Mouse (Mus musculus) forebrain, embryonic 12.5 days (tissue): Measurements from ENCODE around the gene Setd4. TPM values are rescaled to one million over a fixed set of nuclear protein-coding genes. Genes with fewer than 3 reads are reported as not detected.

Experiments used
- ATAC-seq: fragments of 200-750 bp; cut with Nextera tagmentation; 2 replicates; pipeline ENCODE4 v1.8.0; 2017; ENCODE audit warnings: moderate TSS enrichment; ENCODE audit not compliant: low FRiP score
- H3K27ac ChIP-seq: fragments of 300-500 bp; sonication (generic); 2 replicates; pipeline ENCODE4 v1.5.1; 2016; ENCODE audit warnings: mild to moderate bottlenecking
- H3K27me3 ChIP-seq: fragments of 300-500 bp; sonication (generic); 2 replicates; pipeline ENCODE4 v1.6.1; 2016; ENCODE audit warnings: mild to moderate bottlenecking
- H3K36me3 ChIP-seq: fragments of 300-500 bp; sonication (generic); replicated peaks from 2 replicates; pipeline ENCODE4 v1.6.1; 2016; ENCODE audit warnings: mild to moderate bottlenecking
- H3K4me1 ChIP-seq: fragments of 300-500 bp; sonication (generic); 2 replicates; pipeline ENCODE4 v1.6.1; 2016
- H3K4me2 ChIP-seq: fragments of 300-500 bp; sonication (generic); 2 replicates; pipeline ENCODE4 v1.6.1; 2016; ENCODE audit warnings: mild to moderate bottlenecking, moderate library complexity
- H3K4me3 ChIP-seq: fragments of 300-500 bp; sonication (generic); replicated peaks from 2 replicates; pipeline ENCODE4 v1.5.1; 2016; ENCODE audit warnings: mild to moderate bottlenecking
- H3K9ac ChIP-seq: fragments of 300-500 bp; sonication (generic); 2 replicates; pipeline ENCODE4 v1.6.1; 2016; ENCODE audit warnings: mild to moderate bottlenecking
- H3K9me3 ChIP-seq: fragments of 300-500 bp; sonication (generic); 2 replicates; pipeline ENCODE4 v1.6.1; 2016
- WGBS: fragments of 180-500 bp; shearing (Covaris S2); methylation state at CpG from one replicate; pipeline ENCODE4 v1.1.7; 2016; 5-methylcytosine and 5-hydroxymethylcytosine counted together
- polyA plus RNA-seq: library from polyadenylated mRNA; unstranded; fragments of >200 nt; fragmentation: Nextera tagmentation; extraction: Ambion mirVana; gene quantifications from 2 replicates; pipeline ENCODE4 v1.2.1, GENCODE M21; 2016

Setd4 gene
- polyA plus RNA-seq, 1 experiment from 2014 or later = 15.8 TPM

GRCm38 (mm10) chr16:93558499-93558898 is 45.4 kb downstream of the Setd4 start:
- Histone ChIP-seq H3K9ac (no peak overlapping the region), H3K9me3 (no peaks in the 10 kb centered on the region), H3K4me3 (no peak overlapping the region), H3K4me1 (no peaks in the 10 kb centered on the region), H3K27me3 (peaks cover 12% of the 10 kb centered on the region; the same call in 1 of the 2 replicates), H3K27ac (no peak overlapping the region), H3K36me3 (no peaks in the 10 kb centered on the region), H3K4me2 (peak overlapping the region; percentile 21; the same call in 1 of the 2 replicates)
- 7% methylated on average over 12 of the region's 12 CpGs for WGBS
- no peak for ATAC-seq

- H3K9ac ChIP-seq = no peak overlapping the region
- peaks cover 12% of the 10 kb centered on the region; the same call in 1 of the 2 replicates for H3K27me3 ChIP-seq
- no peak for ATAC-seq
- H3K4me2 ChIP-seq = no peak overlapping the region
- no peaks in the 10 kb centered on the region for H3K4me1 ChIP-seq
- no peaks in the 10 kb centered on the region for H3K9me3 ChIP-seq
- 75% methylated on average over 8 of the region's 8 CpGs for WGBS
- no peak overlapping the region for H3K4me3 ChIP-seq
- no peaks in the 10 kb centered on the region for H3K36me3 ChIP-seq
- H3K27ac ChIP-seq = no peak overlapping the region
Observed at GRCm38 (mm10) chr16:93557646-93558045, 46.2 kb downstream of the Setd4 start.

GRCm38 (mm10) chr16:93552686-93553513 is 51.0 kb downstream of the Setd4 start:
- Histone ChIP-seq H3K27ac (no peak overlapping the region), H3K4me3 (no peak overlapping the region), H3K27me3 (peaks cover 6% of the 10 kb centered on the region; the same call in 1 of the 2 replicates), H3K4me2 (no peak overlapping the region), H3K36me3 (no peaks in the 10 kb centered on the region), H3K9ac (no peak overlapping the region), H3K9me3 (no peaks in the 10 kb centered on the region), H3K4me1 (peaks cover 7% of the 10 kb centered on the region; the same call in 1 of the 2 replicates)
- WGBS = 86% methylated on average over 12 of the region's 12 CpGs
- ATAC-seq = no peak

GRCm38 (mm10) chr16:93549287-93549686 is 54.6 kb downstream of the Setd4 start:
- Histone ChIP-seq H3K27ac (no peak overlapping the region), H3K9ac (no peak overlapping the region), H3K4me3 (no peak overlapping the region), H3K4me1 (peaks cover 7% of the 10 kb centered on the region; the same call in 1 of the 2 replicates), H3K9me3 (no peaks in the 10 kb centered on the region), H3K4me2 (no peak overlapping the region), H3K36me3 (no peaks in the 10 kb centered on the region), H3K27me3 (no peaks in the 10 kb centered on the region)
- no peak for ATAC-seq
- whole genome bisulfite sequencing = 46% methylated on average over 10 of the region's 10 CpGs

GRCm38 (mm10) chr16:93548045-93548444 is 55.8 kb downstream of the Setd4 start:
- Histone ChIP-seq H3K9me3 (no peaks in the 10 kb centered on the region), H3K9ac (no peak overlapping the region), H3K27me3 (no peaks in the 10 kb centered on the region), H3K27ac (no peak overlapping the region), H3K4me1 (peaks cover 7% of the 10 kb centered on the region; the same call in 1 of the 2 replicates), H3K4me2 (no peak overlapping the region), H3K36me3 (no peaks in the 10 kb centered on the region), H3K4me3 (no peak overlapping the region)
- no peak for ATAC-seq
- WGBS = 85% methylated on average over 2 of the region's 2 CpGs

GRCm38 (mm10) chr16:93547122-93547521 is 56.7 kb downstream of the Setd4 start:
- WGBS = 73% methylated on average over 3 of the region's 3 CpGs

GRCm38 (mm10) chr16:93546354-93546965 is 57.4 kb downstream of the Setd4 start:
- no peaks in the 10 kb centered on the region for H3K36me3 ChIP-seq
- no peak overlapping the region for H3K9ac ChIP-seq
- no peak overlapping the region for H3K27ac ChIP-seq
- no peak overlapping the region for H3K4me3 ChIP-seq
- no peak for ATAC-seq
- no peak overlapping the region for H3K4me2 ChIP-seq
- 81% methylated on average over 12 of the region's 12 CpGs for WGBS
- peaks cover 7% of the 10 kb centered on the region; the same call in 1 of the 2 replicates for H3K4me1 ChIP-seq
- H3K9me3 ChIP-seq = no peaks in the 10 kb centered on the region
- H3K27me3 ChIP-seq = no peaks in the 10 kb centered on the region

More at GRCm38 (mm10) chr16:93547122-93547521, 56.7 kb downstream of the Setd4 start:
- peaks cover 7% of the 10 kb centered on the region; the same call in 1 of the 2 replicates for H3K4me1 ChIP-seq
- H3K4me2 ChIP-seq = no peak overlapping the region
- no peaks in the 10 kb centered on the region for H3K36me3 ChIP-seq
- no peaks in the 10 kb centered on the region for H3K27me3 ChIP-seq
- no peak for ATAC-seq
- H3K4me3 ChIP-seq = no peak overlapping the region
- no peaks in the 10 kb centered on the region for H3K9me3 ChIP-seq
- H3K27ac ChIP-seq = no peak overlapping the region
- no peak overlapping the region for H3K9ac ChIP-seq

- no peaks in the 10 kb centered on the region for H3K9me3 ChIP-seq
- no peak overlapping the region for H3K27ac ChIP-seq
- no peak overlapping the region for H3K4me2 ChIP-seq
- no peak overlapping the region for H3K9ac ChIP-seq
- H3K36me3 ChIP-seq = no peaks in the 10 kb centered on the region
- no peak for ATAC-seq
- H3K4me1 ChIP-seq = peaks cover 7% of the 10 kb centered on the region; the same call in 1 of the 2 replicates
- no peaks in the 10 kb centered on the region for H3K27me3 ChIP-seq
- H3K4me3 ChIP-seq = no peak overlapping the region
- 86% methylated on average over 4 of the region's 4 CpGs for WGBS
Observed at GRCm38 (mm10) chr16:93544931-93545330, 58.9 kb downstream of the Setd4 start.

GRCm38 (mm10) chr16:93543704-93544103 is 60.2 kb downstream of the Setd4 start:
- ATAC-seq = peak; percentile 75
- no peaks in the 10 kb centered on the region for H3K27me3 ChIP-seq
- H3K27ac ChIP-seq = no peak overlapping the region
- H3K9me3 ChIP-seq = no peaks in the 10 kb centered on the region
- H3K4me3 ChIP-seq = no peak overlapping the region
- H3K4me1 ChIP-seq = no peaks in the 10 kb centered on the region
- H3K36me3 ChIP-seq = no peaks in the 10 kb centered on the region
- H3K9ac ChIP-seq = no peak overlapping the region
- no peak overlapping the region for H3K4me2 ChIP-seq
- 6% methylated on average over 8 of the region's 8 CpGs for WGBS

GRCm38 (mm10) chr16:93539891-93540290 is 64.0 kb downstream of the Setd4 start:
- no peaks in the 10 kb centered on the region for H3K27me3 ChIP-seq
- H3K9me3 ChIP-seq = no peaks in the 10 kb centered on the region
- H3K4me1 ChIP-seq = no peaks in the 10 kb centered on the region
- 64% methylated on average over 3 of the region's 3 CpGs for WGBS
- H3K27ac ChIP-seq = no peak overlapping the region
- H3K9ac ChIP-seq = no peak overlapping the region
- no peak overlapping the region for H3K4me3 ChIP-seq
- ATAC-seq = no peak
- H3K4me2 ChIP-seq = no peak overlapping the region
- no peaks in the 10 kb centered on the region for H3K36me3 ChIP-seq

GRCm38 (mm10) chr16:93535151-93535853 is 68.6 kb downstream of the Setd4 start:
- H3K4me1 ChIP-seq = no peaks in the 10 kb centered on the region
- no peaks in the 10 kb centered on the region; the same call in 1 of the 2 replicates for H3K27me3 ChIP-seq
- no peaks in the 10 kb centered on the region for H3K9me3 ChIP-seq
- no peak overlapping the region for H3K4me2 ChIP-seq
- H3K27ac ChIP-seq = no peak overlapping the region
- H3K36me3 ChIP-seq = no peaks in the 10 kb centered on the region
- WGBS = 85% methylated on average over 6 of the region's 6 CpGs
- H3K4me3 ChIP-seq = no peak overlapping the region
- no peak for ATAC-seq
- no peak overlapping the region for H3K9ac ChIP-seq
